Mouse (Mus musculus) cerebellum, adult 8-10 months (tissue): ENCODE data around the gene Prdx2.

ENCODE experiments used
- DNase-seq: peaks from one replicate; pipeline ENCODE4 v3.0.0; 2022

The Prdx2 gene

DNA sequence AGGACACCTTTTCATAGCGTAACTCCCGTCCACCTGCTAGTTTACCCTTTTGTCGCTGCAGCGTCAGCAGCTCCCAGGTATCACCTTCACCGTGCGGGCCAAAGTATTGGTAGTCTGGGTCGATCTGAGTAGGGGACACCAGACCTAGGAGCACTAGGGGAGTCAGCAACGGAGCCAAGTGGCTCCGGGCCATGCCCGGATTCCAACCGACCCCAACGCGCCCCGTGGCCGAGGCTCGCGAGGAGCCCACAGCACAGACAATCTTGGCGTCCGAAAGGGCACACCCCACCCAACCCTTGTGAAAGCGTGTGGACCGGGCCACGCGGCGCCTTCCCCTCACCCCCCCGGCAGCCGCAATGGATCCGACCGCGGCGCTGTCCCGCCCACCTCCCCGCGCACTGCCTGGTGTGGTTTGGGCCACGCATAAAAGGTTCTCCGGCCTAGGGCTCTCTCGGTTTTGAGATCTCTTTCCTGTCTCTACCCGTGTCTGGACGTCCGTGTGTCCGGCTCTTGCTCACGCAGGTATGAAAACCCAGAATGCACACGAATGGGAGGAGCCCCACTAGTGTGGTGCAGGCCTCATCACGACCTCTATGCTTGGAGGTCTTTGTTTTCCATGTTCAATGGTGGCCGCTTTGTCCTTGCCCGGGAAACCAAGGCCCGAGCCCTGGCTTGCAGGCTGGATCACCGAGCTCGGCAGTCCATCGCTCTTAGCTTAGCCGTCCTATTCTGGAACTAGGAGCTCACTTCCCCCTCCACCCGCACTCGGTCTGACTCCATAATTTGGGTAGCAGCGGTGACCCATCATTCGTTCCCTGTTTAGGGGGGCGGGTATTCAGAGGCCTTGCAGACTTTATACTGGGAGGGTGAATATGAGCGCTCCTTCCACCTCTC, at the start of gene Prdx2, which contains the start of the genes Gm49661 and Rnaseh2a:
Gene Prdx2, plus strand, starts transcription at position 347 of the 894 bp plus-strand sequence.
Gene Gm49661, minus strand, starts transcription at position 193 of the 894 bp plus-strand sequence.
Gene Rnaseh2a, minus strand, starts transcription at position 527 of the 894 bp plus-strand sequence.
- peak; percentile 70 for DNase-seq

DNA sequence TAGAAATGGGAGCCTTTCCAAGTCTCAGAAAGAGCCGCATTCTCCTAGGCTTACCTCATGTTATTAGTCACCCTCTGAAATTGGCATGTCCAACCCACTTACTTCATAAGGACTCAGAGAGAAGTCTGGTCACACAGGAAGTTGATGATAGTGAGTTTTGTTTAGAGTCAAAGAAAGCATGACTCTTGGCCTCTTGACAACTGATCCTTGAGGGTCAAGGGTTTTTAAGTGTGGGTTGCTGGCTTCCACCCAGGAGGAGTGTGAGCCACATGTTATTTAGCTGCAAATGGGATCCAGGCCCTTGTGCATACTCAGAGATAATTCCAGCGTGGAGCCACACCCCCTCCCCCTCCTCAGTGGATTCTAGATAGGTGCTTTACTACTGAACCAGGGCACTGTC, 47.8 kb upstream of the Prdx2 start:
- DNase-seq, result no peak

DNA sequence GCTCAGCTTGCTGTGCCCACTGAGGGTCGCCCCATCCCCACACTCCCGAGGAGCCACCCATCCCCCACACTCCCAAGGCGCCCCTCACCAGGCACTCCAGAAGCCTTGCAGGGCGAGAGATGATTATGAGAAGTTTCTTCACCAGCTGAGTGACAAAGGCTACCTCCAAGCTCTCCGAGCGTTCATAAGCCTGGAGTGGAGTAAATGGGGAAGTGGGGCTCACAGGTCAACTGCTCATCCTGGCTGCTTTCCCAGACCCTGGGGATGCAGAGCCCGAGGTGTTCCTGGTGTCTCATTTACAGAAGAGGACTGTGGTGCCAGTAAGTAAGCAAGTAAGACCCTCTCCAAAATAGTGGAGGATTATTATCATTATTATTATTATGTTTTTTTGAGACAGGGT, 43.8 kb upstream of the Prdx2 start:
- DNase-seq, result no peak

DNA sequence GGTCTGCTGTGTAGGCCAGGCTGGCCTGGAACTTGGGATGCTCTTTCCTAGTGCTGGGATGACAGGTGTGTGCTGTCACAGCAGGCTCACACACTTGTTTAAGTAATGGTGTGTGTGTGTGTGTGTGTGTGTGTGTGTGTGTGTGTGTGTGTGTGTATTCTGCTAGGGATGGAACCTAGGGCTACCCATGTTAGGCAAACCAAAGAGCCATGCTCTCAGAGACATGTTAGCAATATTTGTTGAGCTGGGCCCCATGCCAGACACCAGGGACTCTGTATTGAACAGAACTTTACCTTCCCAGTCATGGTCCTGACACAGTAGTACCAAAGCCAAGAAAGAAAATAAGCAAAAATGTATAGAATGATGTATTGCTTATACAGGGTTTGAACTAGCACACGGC, 41.9 kb upstream of the Prdx2 start:
- DNase-seq, result no peak

DNA sequence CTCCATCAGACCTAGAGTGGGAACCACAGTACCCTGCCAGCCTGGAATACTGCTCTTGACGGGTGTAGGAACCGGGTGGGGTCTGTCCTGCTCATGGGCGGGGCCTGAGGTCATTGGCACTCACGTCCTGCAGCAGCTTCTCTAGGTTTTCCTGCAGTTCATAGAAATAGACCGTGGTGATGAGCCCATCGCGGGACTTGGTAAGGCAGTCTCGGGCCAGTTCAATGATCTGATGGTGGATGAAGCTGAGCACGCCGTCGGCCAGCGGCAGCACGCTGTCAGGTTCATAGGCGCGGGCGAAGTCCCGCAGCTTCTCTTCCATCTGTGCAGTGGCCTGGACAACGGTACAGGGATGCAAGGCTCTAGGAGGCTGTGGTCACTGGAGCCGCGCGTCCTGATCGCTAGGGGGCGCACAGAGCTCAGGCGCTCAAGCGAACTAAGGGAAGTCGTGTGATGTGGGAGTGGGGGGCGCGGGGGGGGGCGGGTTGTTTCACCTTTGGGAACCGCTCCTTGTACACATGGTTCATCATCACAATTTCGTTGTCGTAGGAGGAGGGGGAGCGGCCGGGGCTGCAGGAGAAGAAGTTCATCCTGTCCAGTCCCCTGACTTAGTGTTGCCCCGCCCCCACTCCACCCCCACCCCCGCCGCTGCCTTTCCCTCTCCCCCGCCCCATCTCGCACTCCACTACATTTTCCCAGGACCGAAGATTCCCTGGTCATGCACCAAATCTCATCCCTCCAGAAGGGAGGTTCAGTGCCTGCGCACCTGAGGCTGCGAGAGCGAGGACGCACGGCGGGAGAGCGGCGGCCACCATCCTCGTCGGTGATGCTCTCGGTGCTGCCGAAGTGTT, 40.7 kb upstream of the Prdx2 start:
- peak; percentile 83 for DNase-seq

DNA sequence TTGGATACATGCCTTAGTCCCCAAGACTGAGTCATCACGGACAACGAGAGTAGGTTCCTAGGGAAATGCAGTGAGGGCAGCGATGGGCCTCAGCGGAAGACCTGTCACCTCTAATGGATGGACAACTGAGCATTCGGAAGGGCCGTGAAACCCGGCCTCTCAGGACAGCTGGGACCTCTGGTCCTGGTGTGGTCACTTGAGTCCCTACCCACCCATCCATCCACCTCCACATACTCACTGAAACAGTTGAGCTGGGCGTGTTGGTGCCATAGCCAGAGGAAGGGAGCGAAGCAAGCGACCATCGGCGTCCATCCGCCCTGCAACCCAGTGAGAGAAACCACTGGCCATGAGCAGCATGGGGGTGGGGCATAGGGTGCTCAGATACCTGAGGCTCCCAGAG, 38.8 kb upstream of the Prdx2 start:
- no peak for DNase-seq

DNA sequence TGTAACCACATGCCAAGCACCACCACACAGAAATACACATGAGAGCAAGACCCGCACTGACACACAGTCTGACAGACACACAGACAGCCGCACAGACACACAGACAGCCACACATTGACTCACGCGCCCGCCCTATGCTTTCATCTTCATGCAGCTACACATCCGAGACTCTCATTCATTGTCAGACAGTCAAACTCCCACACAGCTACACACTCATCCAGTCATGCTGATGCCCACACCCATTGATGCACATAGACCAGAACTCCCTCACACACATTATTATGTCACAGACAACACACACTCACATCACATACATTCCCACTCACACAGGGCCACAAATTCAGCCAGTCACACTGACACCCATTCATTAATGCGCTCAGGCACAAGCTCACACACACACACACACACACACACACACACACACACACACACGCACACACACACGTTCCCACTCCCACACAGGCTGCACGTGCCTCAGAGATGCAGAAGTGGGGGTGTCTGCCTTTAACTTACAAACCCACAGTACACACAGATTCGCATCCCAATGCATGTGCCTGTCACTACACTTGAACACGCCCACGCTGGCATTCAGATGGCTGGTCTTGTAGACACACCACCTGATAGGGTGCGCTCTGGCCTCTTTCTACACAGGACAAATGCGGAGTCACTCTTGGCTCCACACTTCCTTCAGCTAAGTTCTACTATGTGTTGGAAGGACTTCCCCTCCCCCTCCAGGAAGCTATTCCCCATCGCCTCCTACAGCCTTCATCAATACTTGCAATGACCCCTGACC, 35.4 kb upstream of the Prdx2 start:
- DNase-seq, result no peak

DNA sequence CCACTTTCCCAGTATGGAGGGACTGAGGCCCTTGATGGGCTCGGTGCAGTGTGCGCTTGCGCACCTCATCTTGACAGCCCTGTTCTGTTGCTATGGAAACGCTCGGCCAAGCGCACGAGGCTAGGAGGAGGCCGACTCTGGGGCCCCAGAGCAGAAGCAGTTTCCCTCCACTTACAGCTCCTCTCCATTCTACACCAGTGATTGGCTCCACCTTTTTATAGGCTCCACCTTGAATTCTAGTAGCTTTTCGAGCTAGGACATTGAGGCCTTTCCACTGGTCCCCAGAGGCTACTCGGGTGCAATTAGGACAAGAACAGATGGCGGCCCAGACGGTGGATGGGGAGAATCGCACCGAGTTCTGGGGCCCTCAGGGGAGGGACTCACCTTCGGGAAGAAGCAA, 34.5 kb upstream of the Prdx2 start:
- peak; percentile 77 for DNase-seq

DNA sequence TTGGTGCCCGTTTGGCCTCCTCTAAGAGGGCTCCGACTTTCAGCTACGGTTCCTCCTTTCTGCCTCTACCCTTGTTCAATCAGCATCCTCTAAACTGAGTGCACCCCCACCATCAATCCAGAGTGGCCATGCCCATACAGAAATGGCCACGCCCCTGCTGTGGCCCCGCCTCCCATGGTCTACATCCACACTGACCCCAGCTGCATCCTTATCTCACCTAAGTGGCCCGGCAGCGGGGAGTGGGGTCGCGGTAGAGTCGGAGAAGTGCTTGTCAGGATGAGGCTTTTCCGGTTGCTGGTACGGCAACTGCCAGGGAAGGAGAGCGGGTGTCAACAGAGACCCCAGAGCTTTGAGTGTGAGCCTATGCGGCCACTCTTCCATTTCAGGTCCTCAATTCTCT, 33.9 kb upstream of the Prdx2 start:
- peak; percentile 59 for DNase-seq

DNA sequence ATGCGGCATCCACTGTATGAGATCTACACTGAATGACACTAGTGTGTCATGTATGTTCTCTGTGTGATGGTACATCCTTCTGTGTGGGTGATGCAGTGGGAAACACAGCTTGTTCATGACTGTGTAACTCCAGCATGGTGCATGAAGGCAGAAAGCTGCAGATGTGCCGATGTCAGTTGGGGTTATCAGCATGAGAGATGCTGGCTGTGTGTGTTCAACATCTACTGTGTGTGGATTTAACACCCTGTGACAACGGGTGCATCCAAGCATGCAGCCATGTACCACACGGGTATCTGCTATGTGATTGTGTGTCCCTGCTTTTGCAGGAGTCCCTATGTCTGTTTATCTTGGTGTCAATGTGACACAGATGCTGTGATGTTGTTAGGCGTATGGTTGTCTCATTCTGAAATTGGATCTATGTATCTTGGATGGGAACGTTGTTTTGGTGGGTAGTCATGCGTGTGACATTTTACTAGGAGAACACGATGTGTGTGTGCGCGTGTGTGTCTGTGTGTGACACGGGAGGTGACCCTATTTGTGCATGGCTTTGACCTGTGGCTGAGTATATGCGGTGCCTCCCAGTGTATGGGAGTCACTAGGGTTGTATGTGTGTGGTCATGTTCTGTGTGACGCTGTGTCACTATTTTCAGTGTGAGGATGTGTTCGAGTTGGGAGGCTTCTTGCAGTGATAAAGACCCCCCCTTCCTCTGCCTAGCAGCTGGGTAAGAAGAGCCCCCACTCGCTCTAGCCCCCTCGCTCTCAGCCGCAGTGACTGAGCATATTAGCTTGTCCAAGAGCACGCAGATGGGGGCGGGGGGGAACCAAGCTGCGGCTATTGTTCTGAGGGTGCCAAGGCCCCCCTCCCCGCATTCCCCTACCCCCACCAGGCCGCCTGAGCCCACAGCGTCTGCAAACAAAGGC, 33.1 kb upstream of the Prdx2 start:
- DNase-seq, result peak; percentile 44

DNA sequence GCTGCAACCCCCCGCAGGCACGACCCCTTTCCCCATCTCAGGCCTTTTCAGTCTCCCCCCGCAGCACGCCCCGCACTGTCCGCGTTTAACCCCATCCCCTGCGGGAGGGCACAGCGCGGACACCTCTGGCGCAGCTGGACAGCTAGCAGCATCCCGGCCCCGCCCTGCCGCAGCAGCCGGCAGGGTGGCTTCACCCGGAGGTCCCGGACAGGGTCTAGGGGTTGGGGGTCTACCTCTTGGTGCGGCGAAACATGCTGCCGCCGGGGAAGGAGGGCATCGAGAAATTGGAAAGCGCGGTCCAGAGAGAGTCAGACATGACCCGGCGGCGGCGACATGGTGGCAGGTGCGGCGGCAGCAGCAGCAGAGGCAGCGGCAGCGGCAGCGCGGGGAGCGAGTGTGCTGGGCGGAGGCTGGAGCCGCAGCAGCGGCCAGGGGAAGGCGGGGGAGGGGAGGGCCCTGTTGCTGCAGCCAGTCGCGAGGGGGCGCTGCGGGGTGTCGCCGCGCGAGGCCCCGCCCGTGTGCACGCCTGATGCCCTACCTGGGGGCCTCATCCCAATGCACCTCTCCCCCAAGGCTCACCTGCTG, 32.3 kb upstream of the Prdx2 start, which contains the start of gene Mast1:
Gene Mast1, minus strand, starts transcription at position 398 of the 585 bp plus-strand sequence.
- peak; percentile 84 for DNase-seq

DNA sequence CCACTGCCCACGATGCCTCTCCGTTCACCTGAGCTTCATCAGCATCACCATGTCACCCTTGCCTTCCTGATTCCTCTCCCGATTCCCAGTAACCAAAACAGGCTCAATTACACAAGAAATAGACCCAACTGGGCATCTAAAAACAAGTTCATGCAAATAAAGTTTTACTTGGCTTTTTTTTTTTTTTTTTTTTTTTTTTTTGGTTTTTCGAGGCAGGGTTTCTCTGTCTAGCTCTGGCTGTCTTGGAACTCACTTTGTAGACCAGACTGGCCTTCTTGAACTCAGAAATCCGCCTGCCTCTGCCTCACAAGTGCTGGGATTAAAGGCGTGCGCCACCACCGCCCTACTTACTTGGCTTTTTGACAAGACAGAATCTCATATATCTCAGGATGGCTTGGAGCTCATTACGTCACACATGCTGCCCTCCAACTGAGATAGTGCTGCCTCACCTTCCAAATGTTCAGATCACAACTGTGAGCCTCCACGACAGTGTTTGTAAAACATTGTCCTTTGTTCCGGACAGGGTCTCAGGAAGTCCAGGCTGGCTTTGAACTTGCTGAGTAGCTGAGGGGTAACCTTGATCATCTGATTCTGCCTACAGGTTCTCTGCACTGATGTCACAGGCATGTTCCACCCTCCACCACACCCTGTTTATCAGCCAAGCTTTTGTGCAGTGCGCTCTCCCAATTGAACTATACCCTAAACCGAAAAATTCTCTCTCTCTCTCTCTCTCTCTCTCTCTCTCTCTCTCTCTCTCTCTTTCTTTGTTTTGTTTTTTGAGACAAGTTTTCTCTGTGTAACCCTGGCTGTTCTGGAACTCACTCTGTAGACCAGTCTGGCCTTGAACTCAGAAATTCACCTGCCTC, 31.5 kb upstream of the Prdx2 start:
- DNase-seq, result no peak

DNA sequence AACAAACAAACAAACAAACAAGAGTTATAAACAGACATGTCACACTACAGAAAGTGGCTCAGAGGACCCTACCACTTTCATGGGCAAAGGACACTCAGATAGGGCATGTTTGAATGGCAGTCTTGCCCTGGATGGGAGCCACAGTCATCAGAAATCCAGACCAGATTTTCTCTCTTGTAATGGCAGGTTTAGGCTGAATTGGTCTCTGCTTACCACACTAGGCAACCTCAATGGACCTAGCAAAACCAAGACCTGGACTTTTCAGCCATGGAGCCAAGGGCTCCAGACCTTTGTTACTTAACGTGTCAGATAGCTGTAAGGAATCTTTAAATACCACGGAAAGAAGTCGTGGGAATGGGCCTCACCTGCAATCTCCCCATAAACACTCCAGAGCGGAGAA, 25.7 kb upstream of the Prdx2 start:
- DNase-seq, result no peak

DNA sequence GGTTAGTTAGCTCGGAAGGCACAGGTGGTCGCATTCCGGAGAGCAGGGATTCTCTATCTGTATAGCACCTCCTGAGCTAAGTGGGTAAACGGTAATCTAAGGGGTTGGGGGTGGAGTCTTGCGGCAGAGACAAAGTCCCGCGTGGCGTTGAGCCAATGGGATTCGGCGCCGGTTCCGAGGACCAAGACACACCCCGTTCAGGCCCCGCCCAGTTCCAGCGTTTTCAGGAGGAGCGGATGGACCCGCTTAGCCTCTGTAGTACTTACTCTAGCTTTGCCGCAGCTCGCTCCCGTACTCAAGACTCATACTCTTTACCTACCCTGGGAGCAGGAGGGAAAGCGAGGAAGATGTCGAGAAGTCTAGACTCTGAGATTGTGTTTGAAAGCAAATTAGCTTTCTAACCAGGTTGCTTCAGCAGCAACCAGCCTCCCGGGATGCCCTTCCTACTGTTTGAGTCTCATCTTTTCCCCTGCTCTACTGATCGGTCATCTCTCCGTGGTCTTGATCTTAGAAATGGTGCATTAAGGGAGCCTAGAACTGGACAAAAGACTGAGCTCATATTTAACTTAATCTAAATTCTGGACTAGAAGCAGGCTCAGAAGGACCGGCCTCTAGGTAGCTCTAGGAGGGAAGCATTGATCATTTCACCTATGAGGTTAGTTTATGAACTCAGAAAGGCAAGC, 24.8 kb upstream of the Prdx2 start:
- DNase-seq, result peak; percentile 77

DNA sequence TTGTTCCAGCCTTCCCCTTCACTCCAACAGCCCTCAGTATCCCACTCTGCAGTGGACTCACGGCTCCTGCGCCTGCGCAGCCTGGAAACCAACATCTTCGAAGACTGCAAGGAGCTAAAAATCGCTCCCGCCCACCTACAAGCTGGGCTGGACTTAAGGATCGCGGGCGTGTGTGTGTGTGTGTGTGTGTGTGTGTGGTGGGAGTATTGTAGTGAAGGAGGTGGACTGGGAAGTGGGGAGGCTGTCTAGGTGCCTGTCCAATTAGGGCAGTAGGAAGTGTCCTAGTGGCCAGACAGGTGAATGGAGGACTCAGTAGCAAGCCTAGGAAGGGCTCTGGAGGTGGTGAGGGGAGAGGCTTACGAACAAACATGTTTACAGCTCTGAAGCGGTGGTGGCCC, 24.2 kb upstream of the Prdx2 start:
- DNase-seq, result peak; percentile 47

DNA sequence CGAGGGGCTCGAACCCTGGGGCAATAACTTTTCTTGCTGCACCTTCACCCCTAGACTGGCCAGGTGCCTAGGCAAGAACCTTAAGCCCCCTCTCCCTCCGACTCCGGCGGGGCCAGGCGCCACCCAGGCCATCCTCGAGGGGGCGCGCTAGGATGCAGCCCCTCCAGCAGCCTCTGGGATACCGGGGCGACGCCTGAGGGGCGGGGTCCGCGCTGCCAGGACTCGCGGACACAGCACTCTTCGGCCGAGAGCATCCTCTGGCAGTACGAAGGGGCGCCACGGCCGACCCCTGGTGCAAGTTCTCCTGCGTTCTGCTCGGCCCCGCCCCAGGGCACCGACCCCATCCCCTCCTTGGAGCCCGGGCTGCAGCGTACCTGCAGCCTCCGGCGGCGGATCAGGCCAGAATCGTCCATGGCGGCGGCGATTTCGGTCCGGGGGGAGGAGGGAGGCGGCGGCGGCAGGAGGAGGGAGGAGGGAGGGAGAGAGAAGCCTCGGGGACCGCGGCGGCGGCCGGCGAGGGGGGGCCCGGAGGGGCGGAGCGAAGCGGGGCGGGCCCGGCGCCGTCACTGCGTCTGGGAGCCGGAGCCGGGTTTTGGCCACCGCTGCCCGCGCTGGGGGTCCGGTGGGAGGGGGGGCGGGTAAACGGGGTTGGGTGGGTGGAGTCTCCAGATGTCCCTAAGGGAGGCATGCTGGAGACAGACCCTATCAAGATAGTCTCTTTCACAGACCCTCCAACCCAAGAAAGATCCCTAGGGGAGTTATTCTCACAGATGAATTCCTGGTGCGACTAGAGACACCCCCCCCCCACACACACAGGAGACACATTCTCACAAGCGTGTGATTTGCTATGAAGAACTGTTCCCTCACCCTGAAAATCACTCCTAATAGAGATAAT, 23.5 kb upstream of the Prdx2 start:
- peak; percentile 77 for DNase-seq

DNA sequence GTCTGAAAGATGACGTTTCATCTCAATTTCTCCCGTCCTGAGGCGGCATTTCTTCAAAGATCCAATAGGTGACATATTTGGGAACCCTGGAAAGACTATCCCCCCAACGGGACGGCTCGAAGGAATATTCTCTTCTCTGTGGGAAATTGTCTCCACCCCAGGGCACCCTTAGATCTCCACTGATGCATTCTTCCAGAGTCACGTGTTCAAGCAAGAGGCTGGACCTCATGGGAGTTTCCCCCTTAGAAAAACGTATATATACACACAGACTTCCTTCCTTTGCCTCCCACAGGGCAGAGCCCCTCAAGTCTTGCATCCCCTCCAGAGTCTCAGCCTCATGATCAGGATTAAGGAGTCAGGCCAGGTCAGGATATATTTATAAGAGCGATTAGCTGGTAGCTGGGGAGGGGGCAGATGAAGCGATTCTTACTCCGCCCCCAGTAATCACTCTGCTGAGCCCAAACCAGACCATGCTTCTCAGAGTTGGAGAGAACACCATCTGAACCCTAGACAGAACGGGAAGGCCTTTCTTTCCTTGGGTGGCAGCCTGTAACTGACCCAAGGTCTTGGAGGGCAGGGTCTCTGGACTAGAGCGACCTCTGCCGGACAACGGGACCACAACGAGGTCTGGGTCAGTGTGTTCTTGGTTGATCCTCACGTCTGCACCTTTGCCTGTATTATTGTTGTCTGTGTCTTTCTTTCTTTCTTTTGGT, 22.7 kb upstream of the Prdx2 start, which contains the start of gene Rtbdn:
Gene Rtbdn, plus strand, starts transcription at position 464 of the 713 bp plus-strand sequence.
- peak; percentile 74 for DNase-seq

DNA sequence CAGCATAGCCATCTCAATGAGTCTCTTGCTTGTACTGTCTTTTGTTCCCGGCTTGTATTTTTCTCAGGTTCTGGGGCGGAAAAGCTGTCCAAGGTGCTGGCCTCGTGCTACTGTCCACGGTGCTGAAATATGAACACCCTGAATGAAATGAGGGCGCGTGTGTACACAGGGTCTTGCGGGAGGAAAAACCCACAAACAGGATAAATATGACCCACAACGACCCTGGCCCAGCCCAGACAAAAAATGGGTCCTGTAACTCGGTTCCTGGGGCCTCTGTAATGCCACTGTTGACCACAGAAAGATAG, 22.2 kb upstream of the Prdx2 start:
- DNase-seq, result no peak
